Mouse (Mus musculus) heart, adult 8-10 months (tissue): ENCODE results near the gene Scgb1b11. TPM values are rescaled to one million over a fixed set of nuclear protein-coding genes. Genes with fewer than 3 reads are reported as not detected.
"Not testable (repeated sequence)": the region's sequence is repeated elsewhere in the genome, so short reads cannot be mapped to it uniquely, and the experiment has no call there.

Experiments used
- DNase-seq: peaks from one replicate; pipeline ENCODE4 v3.0.0; 2022; ENCODE audit warnings: low spot score
- total RNA-seq, 4 experiments: library from RNA; stranded (reverse); gene quantifications; 2 replicates each; pipeline ENCODE4 v1.2.4; 2022

Gene Scgb1b11
- not detected for total RNA-seq

GRCm38 (mm10) chr7:32222540-32222939 is at the start of gene Scgb1b11:
Gene Scgb1b11 (plus strand): TSS chr7:32222840.
- not testable (repeated sequence) for DNase-seq

- not testable (repeated sequence) for DNase-seq
These were observed 11.6 kb upstream of the Scgb1b11 start, which contains the start of gene Scgb2b11 for GRCm38 (mm10) chr7:32211045-32211444. Gene Scgb2b11 (minus strand): TSS chr7:32211145.

Other genes with a start within 250 kb of the Scgb1b11 start
- not detected for gene Scgb1b10, start 122.0 kb upstream of the Scgb1b11 start, total RNA-seq
- not detected for gene Scgb2b11, start 11.7 kb upstream of the Scgb1b11 start, total RNA-seq
- not detected for gene Scgb2b12, start 104.4 kb downstream of the Scgb1b11 start, total RNA-seq
- gene Scgb1b12, start 111.3 kb downstream of the Scgb1b11 start, total RNA-seq = not detected
- gene Scgb1b29, start 218.7 kb downstream of the Scgb1b11 start, total RNA-seq = not detected